Mouse (Mus musculus) CD8-positive naive resting alpha-beta T cell, adult 2 months (primary cell): ENCODE measurements around the gene Tlcd2.

ENCODE experiments used
- DNase-seq, 2 experiments: peaks; one replicate each; pipeline ENCODE4 v3.0.0; 2022; ENCODE audit warnings: low read depth in 2 of 2, low spot score in 2 of 2

Gene Tlcd2

DNA sequence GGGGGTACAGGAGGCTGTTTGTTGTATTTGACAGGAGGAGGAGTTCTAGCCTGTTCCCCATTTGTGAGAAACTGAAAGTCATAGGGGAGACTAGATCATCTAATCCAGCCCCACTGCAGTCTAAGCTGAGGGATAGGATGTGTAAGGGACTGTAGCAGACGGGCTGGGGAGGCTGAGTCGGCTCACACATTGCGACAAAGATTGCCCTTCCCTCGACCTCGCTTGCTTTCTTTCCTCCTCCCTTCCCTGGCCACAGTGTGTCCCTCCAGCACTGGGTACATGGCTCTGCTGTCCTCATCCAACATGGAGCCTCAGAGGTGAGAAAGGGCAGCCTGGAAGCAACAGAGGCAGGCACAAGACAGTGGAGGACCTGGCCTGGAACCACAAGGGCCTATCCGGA lies 3.5 kb downstream of the Tlcd2 start:
- no peak for DNase-seq

GRCm38 (mm10) chr11:75466731-75467505 lies 5.4 kb downstream of the Tlcd2 start:
- DNase-seq: no peak

GRCm38 (mm10) chr11:75467512-75468215 lies 6.1 kb downstream of the Tlcd2 start:
- no peak for DNase-seq

GRCm38 (mm10) chr11:75468410-75468809 lies 6.9 kb downstream of the Tlcd2 start:
- DNase-seq: no peak

DNA sequence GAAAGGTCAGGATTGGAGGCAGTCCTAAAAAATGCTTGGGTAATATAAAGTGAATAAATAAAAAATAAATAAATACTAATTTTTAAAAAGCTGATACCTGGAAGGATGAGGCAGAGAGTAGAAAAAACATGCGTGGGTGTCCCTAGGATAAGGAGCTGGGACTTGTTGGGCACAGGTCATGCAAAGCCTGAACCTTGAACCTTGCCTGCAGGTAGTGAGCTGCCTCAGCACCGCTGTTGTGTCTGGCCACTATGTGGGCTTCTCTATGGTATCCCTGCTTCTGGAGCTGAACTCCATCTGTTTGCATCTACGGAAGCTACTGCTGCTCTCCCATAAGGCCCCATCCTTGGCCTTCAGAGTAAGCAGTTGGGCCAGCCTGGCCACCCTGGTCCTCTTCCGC lies 7.7 kb downstream of the Tlcd2 start:
- no peak for DNase-seq

- no peak for DNase-seq
These were observed 9.2 kb downstream of the Tlcd2 start for GRCm38 (mm10) chr11:75470675-75471074.

DNA sequence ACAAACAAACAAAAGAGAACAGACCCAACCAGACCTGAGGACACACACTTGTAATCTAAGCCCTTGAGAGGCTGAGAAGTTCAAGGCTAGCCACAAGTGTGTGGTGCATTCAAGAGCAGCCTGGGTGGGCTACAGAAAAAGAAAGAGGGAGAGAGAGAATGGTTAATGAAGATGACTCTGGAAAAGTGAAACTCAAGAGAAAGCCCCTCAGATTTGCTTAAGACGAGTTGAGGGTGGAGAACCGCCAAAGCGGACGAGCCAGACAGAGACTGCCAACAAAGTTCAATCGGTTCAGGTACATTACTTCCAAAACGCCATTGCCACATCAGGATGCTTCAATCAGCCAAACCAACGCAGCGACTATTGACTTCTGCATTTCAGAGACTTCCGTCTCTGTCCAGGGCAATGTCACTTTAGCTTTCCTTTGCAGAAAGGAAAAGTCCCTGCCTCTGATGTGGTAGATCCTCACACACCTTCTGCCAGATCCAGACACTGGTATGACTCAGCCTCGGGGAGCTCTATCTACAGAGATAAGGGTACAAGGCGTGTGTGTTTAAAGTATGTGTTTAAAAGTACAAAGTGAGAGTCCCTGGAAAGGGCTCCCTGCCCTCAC lies 11.1 kb downstream of the Tlcd2 start:
- DNase-seq: no peak

DNA sequence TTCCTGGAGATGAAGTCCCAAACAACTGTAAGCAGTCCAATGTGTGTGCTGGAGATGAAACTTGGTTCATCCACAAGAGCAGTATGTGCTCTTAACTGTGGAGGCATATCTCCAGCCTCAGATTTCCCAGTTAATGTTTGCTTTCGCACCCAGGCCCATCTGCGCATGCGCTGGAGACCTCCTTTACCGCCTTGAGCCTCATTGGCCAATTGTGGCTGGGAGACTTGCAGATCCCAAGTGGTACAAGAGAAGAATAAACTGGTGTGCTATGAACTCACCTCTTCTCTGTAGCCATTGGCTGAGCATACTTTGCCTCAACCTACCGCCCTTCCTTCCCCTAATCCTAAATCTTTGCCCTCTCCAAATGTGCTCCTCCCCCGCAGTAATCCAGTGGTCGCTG lies 11.9 kb downstream of the Tlcd2 start:
- no peak for DNase-seq

DNA sequence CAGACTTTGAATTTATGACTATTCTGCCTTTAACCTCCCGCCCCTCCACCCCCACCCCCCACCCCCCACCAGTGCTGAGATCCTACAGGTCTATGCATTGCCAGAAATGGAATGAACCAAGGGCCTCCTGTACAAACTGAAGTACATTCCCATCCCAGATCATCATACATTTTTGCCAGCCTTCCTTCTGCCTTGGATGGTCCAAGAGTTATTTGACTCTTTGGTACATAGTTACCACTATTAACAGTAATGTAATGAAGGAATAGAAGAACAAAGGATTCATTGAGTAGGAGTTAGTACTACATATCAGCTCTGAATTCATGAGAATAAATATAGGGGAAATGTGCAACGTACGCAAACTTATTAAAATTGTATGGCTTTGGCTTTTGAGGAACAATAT lies 24.7 kb downstream of the Tlcd2 start:
- no peak for DNase-seq

GRCm38 (mm10) chr11:75486601-75487285 lies 25.2 kb downstream of the Tlcd2 start, which contains the start of gene Prpf8:
Prpf8 (plus strand) TSS chr11:75486816.
- peak; percentile 95 to 97 for DNase-seq

DNA sequence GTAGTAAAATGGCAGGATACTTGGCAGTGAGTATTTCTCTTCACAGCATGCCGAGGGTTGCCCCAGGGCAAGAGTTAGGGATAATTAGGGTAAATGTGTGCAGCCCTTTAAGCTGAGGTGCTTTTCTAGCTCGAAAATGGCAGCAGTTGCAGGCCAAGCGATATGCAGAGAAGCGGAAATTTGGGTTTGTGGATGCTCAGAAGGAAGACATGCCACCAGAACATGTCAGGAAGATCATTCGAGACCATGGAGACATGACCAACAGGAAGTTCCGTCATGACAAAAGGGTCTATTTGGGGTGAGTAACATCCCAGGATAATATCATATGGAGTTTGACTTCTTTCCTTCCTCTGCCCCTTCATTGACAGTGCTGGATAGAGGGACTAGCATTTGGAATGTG lies 26.0 kb downstream of the Tlcd2 start:
- no peak for DNase-seq

DNA sequence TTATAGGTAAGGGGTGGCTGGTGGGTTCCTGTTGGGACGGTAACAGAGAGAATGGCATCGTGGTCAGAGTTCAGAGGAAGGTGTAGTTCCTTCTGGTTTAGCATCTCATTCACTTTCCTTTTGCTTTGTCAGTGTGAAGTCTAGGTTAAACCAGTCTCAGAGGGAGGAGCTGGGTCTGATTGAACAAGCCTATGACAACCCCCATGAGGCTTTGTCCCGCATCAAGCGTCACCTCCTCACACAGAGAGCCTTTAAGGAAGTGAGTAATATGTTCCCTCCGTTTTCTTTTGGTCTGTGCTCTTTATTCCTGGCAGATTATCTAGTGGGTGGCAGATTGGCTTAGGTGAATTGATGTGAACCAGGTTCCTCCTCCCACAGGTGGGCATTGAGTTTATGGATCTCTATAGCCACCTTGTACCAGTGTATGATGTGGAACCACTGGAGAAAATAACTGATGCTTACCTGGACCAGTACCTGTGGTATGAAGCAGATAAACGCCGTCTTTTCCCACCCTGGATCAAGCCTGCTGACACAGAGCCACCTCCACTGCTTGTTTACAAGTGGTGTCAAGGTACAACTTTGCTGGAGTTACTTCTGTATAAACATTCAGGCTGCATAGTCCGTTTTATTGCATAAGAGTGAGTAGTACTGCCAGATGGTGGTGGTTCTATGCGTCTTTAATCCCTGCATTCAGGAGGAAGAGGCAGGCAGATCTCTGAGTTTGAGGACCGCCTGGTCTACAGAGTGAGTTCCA lies 33.0 kb downstream of the Tlcd2 start:
- no peak for DNase-seq

DNA sequence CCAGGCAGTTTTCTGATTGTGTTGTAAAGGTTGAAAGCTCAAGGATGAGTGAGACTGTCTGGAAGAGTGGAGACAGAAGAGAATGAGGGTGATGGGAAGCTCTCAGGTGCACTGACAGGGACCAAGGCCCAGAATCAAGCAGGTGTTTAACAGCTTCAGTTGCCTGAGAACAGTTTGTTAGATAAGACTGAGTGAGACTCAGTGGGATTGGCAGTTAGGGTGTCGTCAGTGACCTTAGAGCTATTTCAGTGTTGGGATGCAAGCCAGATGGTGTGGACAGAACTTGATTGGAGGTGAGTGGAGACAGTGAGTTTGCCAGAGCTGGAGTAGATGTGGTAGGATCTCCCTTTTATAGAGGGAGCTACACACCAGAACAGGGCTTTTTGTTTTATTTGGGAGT lies 36.6 kb downstream of the Tlcd2 start:
- no peak for DNase-seq

DNA sequence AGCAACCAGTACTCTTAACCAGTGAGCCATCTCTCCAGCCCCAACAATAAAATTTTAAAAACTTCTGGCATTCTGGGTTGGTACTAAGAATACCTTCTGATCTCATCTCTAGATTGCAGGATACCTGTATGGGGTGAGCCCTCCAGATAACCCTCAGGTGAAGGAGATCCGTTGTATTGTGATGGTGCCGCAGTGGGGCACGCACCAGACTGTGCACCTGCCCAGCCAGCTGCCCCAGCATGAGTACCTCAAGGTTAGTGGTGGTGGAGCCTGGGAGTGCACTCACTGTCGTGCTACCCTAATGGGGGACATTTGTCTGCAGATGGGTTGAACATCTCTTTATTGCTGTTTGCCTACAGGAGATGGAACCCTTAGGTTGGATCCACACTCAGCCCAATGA lies 46.6 kb downstream of the Tlcd2 start:
- DNase-seq: no peak

- DNase-seq: no peak
These were observed 47.4 kb downstream of the Tlcd2 start for GRCm38 (mm10) chr11:75508904-75509303.

GRCm38 (mm10) chr11:75509741-75510626 lies 48.5 kb downstream of the Tlcd2 start, which contains the start of gene Rilp:
Rilp (plus strand) TSS chr11:75510094.
- DNase-seq: no peak

GRCm38 (mm10) chr11:75510627-75510993 lies 49.1 kb downstream of the Tlcd2 start:
- peak; percentile 87 to 90 for DNase-seq

GRCm38 (mm10) chr11:75511213-75511612 lies 49.7 kb downstream of the Tlcd2 start:
- no peak for DNase-seq

DNA sequence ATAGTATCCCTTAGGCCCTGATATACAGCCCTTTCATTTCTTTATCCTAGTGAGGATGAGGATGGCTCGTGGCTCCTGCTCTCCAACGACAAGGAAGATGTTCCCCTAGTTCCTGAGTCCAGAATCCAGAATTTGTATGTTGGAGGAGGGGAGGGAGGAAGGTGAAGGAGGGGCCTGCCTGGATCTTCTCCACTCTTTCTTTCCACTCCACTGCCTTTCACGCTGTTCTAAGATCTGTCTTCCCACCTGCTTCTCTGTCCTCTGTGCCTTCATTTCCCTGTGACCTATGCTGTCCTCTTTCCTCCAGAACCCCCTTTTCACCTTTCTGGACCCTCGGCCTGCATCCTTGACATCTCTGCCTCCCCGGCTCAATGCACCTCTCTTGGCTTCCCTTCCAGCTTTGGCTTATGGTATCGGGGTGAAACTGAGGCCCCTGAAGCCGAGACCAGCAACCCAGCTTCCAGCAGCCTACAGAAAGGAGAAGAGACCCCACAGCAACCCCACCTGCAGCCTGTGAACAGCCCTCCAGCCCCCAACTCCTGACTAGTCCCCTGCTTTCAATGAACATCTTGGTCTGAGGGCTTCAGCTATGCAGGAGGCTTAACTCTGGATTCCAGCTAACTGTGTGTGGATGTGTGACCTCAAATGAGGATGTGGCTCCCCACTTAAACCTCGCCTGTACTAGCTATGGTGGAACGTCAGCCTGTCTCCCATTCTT lies 50.9 kb downstream of the Tlcd2 start:
- no peak for DNase-seq
